9 mouse cellular contexts compared by ENCODE assay signal in genomic region chr5:35320650-35321049, GRCm38 (mm10). TPM values are rescaled to one million over a fixed set of nuclear protein-coding genes. Genes with fewer than 3 reads are reported as not detected.
A peak's percentile ranks its signal among the peaks of the same experiment; 100 is the strongest.
DNase-seq lines count a peak whose midpoint lies in the region; ATAC-seq and TF ChIP-seq lines count a peak whose summit lies in the region.
"Had no signal": no experiment of that assay in that cellular context is flagged by ENCODE, and none has a peak within 500 bp of the region (broad histone marks: within the 10 kb centered on the region; RNA-seq: fewer than 3 reads in every experiment).

No protein-coding gene starts in this region.

- H3K9ac ChIP-seq in forebrain, postnatal 0 days = no peak overlapping the region
- no peak overlapping the region for H3K9ac ChIP-seq in forebrain, embryonic 12.5 days
- H3K9ac ChIP-seq in midbrain, embryonic 11.5 days (ENCODE audit: low read length) = no peak overlapping the region

- H3K4me1 ChIP-seq in forebrain, postnatal 0 days (ENCODE audit: insufficient read depth) = no peaks in the 10 kb centered on the region
- H3K4me1 ChIP-seq in forebrain, embryonic 12.5 days = no peaks in the 10 kb centered on the region
- H3K4me1 ChIP-seq in midbrain, embryonic 11.5 days (ENCODE audit: control insufficient read depth, insufficient read depth, low read length) = no peaks in the 10 kb centered on the region

- no peak overlapping the region for H3K4me3 ChIP-seq in forebrain, postnatal 0 days (ENCODE audit: low read depth, low read length)
- no peak overlapping the region for H3K4me3 ChIP-seq in forebrain, embryonic 12.5 days (replicated peaks)
- no peak overlapping the region for H3K4me3 ChIP-seq in midbrain, embryonic 11.5 days (ENCODE audit: low read depth, low read length)

- ATAC-seq in forebrain, postnatal 0 days = no peak
- ATAC-seq in forebrain, embryonic 12.5 days (ENCODE audit: low FRiP score) = no peak
- ATAC-seq in midbrain, embryonic 11.5 days (ENCODE audit: low FRiP score) = no peak

- 53% methylated on average over 2 of the region's 2 CpGs for WGBS in forebrain, postnatal 0 days
- WGBS in forebrain, embryonic 12.5 days = 72% methylated on average over 2 of the region's 2 CpGs
- WGBS in midbrain, embryonic 11.5 days = 84% methylated on average over 2 of the region's 2 CpGs

- DNase-seq in forebrain, postnatal 0 days = peak; percentile 66
- peak; percentile 79 for DNase-seq in adrenal gland, adult 2 months
- DNase-seq in frontal cortex, postnatal 10 days (ENCODE audit: low spot score in 2 of 2) = peak; percentile 39 to 50
- DNase-seq in kidney, postnatal 4 days = peak; percentile 41 to 47
- peak; percentile 50 for DNase-seq in right cerebral cortex, postnatal 14 days
- no peak for DNase-seq in thymus, adult 18-20 months
- DNase-seq in midbrain, embryonic 11.5 days (ENCODE audit: low spot score, missing footprints) = no peak

- no peak overlapping the region for H3K4me2 ChIP-seq in forebrain, postnatal 0 days (ENCODE audit: low read depth)
- H3K4me2 ChIP-seq in forebrain, embryonic 12.5 days = no peak overlapping the region
- no peak overlapping the region for H3K4me2 ChIP-seq in midbrain, embryonic 11.5 days

- peak; percentile 20; the same call in 1 of the 2 replicates for TF ChIP-seq CTCF in forebrain, postnatal 0 days (IDR thresholded peaks at IDR 0.05; ENCODE audit: low read depth)

- H3K27ac ChIP-seq in forebrain, postnatal 0 days (ENCODE audit: low read depth, low read length) = no peak overlapping the region
- no peak overlapping the region for H3K27ac ChIP-seq in forebrain, embryonic 12.5 days
- no peak overlapping the region for H3K27ac ChIP-seq in midbrain, embryonic 11.5 days (ENCODE audit: low read depth, low read length)

- no peaks in the 10 kb centered on the region for H3K27me3 ChIP-seq in forebrain, postnatal 0 days (ENCODE audit: insufficient read depth, low read length)
- 0 out of 2 replicates have a peak, but pooled peaks cover 12% of the 10 kb centered on the region for H3K27me3 ChIP-seq in forebrain, embryonic 12.5 days
- no peaks in the 10 kb centered on the region for H3K27me3 ChIP-seq in midbrain, embryonic 11.5 days (ENCODE audit: control insufficient read depth, insufficient read depth, low read length)

- no peaks in the 10 kb centered on the region for H3K9me3 ChIP-seq in forebrain, postnatal 0 days (ENCODE audit: low read length)
- no peaks in the 10 kb centered on the region for H3K9me3 ChIP-seq in forebrain, embryonic 12.5 days
- no peaks in the 10 kb centered on the region for H3K9me3 ChIP-seq in midbrain, embryonic 11.5 days (ENCODE audit: control insufficient read depth, low read length)

- H3K36me3 ChIP-seq in forebrain, postnatal 0 days (ENCODE audit: insufficient read depth) = no peaks in the 10 kb centered on the region
- no peaks in the 10 kb centered on the region for H3K36me3 ChIP-seq in forebrain, embryonic 12.5 days (replicated peaks)
- no peaks in the 10 kb centered on the region for H3K36me3 ChIP-seq in midbrain, embryonic 11.5 days (ENCODE audit: control insufficient read depth, insufficient read depth, low read length)

RNA-seq across cellular contexts. Expression of gene Adra2c, which starts 42.5 kb away (rescaled TPM):
- 8.9 and 10.7 TPM in 2 replicates for total RNA-seq in forebrain, postnatal 0 days (2014; rRNA removed)
- 1.5 and 1.7 TPM in 2 replicates for polyA plus RNA-seq in forebrain, postnatal 0 days (2015; fragmentation: Nextera tagmentation; extraction: Ambion mirVana)
- polyA plus RNA-seq in forebrain, embryonic 12.5 days (2016; fragmentation: Nextera tagmentation; extraction: Ambion mirVana) = 0.10 TPM in 1 of 2 replicates, not detected in the other
- 1 to 10 TPM in 1 of 2 experiments, under 1 TPM in 1; 0.40 to 1.0 TPM for total RNA-seq in adrenal gland, adult 2 months (2021)
- polyA plus RNA-seq in adrenal gland, adult 2 months (2012; rRNA removed) = 1.5 and 3.3 TPM in 2 replicates
- polyA plus RNA-seq in midbrain, embryonic 11.5 days (2014; fragmentation: Nextera tagmentation; extraction: Ambion mirVana) = 0.05 TPM in 1 of 2 replicates, not detected in the other
- polyA plus RNA-seq: liver, embryonic 16.5 days had no signal

Comparison
In these comparisons a context has a peak if more than half of its experiments do, and no peak if none do; other contexts are left out.
1. DNase-seq: peak in forebrain, postnatal 0 days (single experiment), adrenal gland, adult 2 months (single experiment), frontal cortex, postnatal 10 days (2 of 2), kidney, postnatal 4 days (2 of 2) and right cerebral cortex, postnatal 14 days (single experiment); none in thymus, adult 18-20 months (0 of 2) and midbrain, embryonic 11.5 days (single experiment).